ENCODE assay signal across 28 mouse cellular contexts in genomic region chr6:144737786-144738185, GRCm38 (mm10). TPM values are rescaled to one million over a fixed set of nuclear protein-coding genes. Genes with fewer than 3 reads are reported as not detected.
"Had no signal": no experiment of that assay in that cellular context is flagged by ENCODE, and none has a peak within 500 bp of the region (broad histone marks: within the 10 kb centered on the region; RNA-seq: fewer than 3 reads in every experiment).

No protein-coding gene starts in this region.

- H3K27me3 ChIP-seq: embryonic facial prominence, embryonic 12.5 days; embryonic facial prominence, embryonic 13.5 days; embryonic facial prominence, embryonic 15.5 days; forebrain, embryonic 13.5 days; forebrain, embryonic 15.5 days had no signal

- H3K36me3 ChIP-seq: embryonic facial prominence, embryonic 10.5 days; embryonic facial prominence, embryonic 12.5 days; embryonic facial prominence, embryonic 13.5 days; embryonic facial prominence, embryonic 15.5 days; forebrain, embryonic 10.5 days; forebrain, embryonic 12.5 days; forebrain, embryonic 15.5 days had no signal

- H3K4me2 ChIP-seq: embryonic facial prominence, embryonic 12.5 days; embryonic facial prominence, embryonic 13.5 days; embryonic facial prominence, embryonic 15.5 days; forebrain, embryonic 12.5 days; forebrain, embryonic 13.5 days; forebrain, embryonic 15.5 days had no signal

- H3K4me1 ChIP-seq: embryonic facial prominence, embryonic 12.5 days; embryonic facial prominence, embryonic 15.5 days; forebrain, embryonic 12.5 days had no signal

- ATAC-seq: forebrain, embryonic 13.5 days; forebrain, embryonic 14.5 days; forebrain, embryonic 15.5 days; forebrain, embryonic 16.5 days; forebrain, postnatal 0 days had no signal

- H3K9ac ChIP-seq: embryonic facial prominence, embryonic 12.5 days; embryonic facial prominence, embryonic 13.5 days; embryonic facial prominence, embryonic 15.5 days; forebrain, embryonic 12.5 days; forebrain, embryonic 13.5 days; forebrain, embryonic 15.5 days; forebrain, postnatal 0 days had no signal

- DNase-seq: cerebellum, adult 2 months; cerebellum, adult 8-10 months; cerebellum, adult 9-10 months; cerebellum, adult 9-11 months; cerebellum, postnatal 10 days; cerebellum, postnatal 14 days; cerebellum, postnatal 25 days; cerebellum, postnatal 36 days; embryo, embryonic 11 days; forebrain, postnatal 0 days; gastrocnemius, adult 2 months; gastrocnemius, postnatal 10 days; gastrocnemius, postnatal 14 days; gastrocnemius, postnatal 25 days; gastrocnemius, postnatal 36 days; heart, adult 18-20 months had no signal

- H3K27ac ChIP-seq: embryonic facial prominence, embryonic 10.5 days; embryonic facial prominence, embryonic 12.5 days; embryonic facial prominence, embryonic 13.5 days; embryonic facial prominence, embryonic 15.5 days; forebrain, embryonic 10.5 days; forebrain, embryonic 12.5 days; forebrain, embryonic 13.5 days; forebrain, embryonic 15.5 days; gastrocnemius, adult 2 months had no signal

- H3K9me3 ChIP-seq: embryonic facial prominence, embryonic 10.5 days; embryonic facial prominence, embryonic 12.5 days; embryonic facial prominence, embryonic 13.5 days; embryonic facial prominence, embryonic 15.5 days; forebrain, embryonic 10.5 days; forebrain, embryonic 12.5 days; forebrain, embryonic 13.5 days; forebrain, embryonic 15.5 days had no signal

- H3K4me3 ChIP-seq: embryonic facial prominence, embryonic 10.5 days; embryonic facial prominence, embryonic 12.5 days; embryonic facial prominence, embryonic 13.5 days; embryonic facial prominence, embryonic 15.5 days; erythroblast, embryonic 14.5 days; forebrain, embryonic 10.5 days; forebrain, embryonic 12.5 days; forebrain, embryonic 13.5 days; forebrain, embryonic 15.5 days; gastrocnemius, adult 2 months had no signal

RNA-seq across cellular contexts. Expression of gene Sox5, which starts 44.0 kb away (rescaled TPM):
- total RNA-seq: granulocyte monocyte progenitor cell, adult 5-6 weeks had no signal
- polyA plus RNA-seq: erythroblast, embryonic 14.5 days had no signal
